Mouse (Mus musculus): ENCODE results near the gene Stat6. TPM values are rescaled to one million over a fixed set of nuclear protein-coding genes. Genes with fewer than 3 reads are reported as not detected.

The Stat6 gene
- polyA plus RNA-seq (2011; ENCODE audit: insufficient read depth, insufficient read length, low read depth, missing spikeins) = 28.2 and 32.9 TPM in 2 replicates

GRCm38 (mm10) chr10:127642772-127643552 lies at the start of gene Stat6:
TSS of gene Stat6 (plus strand) at chr10:127642986.
- Histone ChIP-seq H3K36me3 (ENCODE audit: control insufficient read depth, insufficient read depth, low read length, poor library complexity, severe bottlenecking) (no peaks in the 10 kb centered on the region), H3K4me3 (ENCODE audit: low read depth, low read length) (peak within 1 kb of the TSS; percentile 81), H3K27ac (ENCODE audit: insufficient read depth, low read length) (peak within 1 kb of the TSS; percentile 5; the same call in 1 of the 2 replicates), H3K9me3 (replicated peaks; ENCODE audit: control insufficient read depth, insufficient read depth, low read length, poor library complexity, severe bottlenecking) (no peaks in the 10 kb centered on the region), H3K9ac (ENCODE audit: low read depth, poor library complexity, severe bottlenecking) (peak within 1 kb of the TSS; percentile 72), H3K4me1 (ENCODE audit: control insufficient read depth, insufficient read depth, low read length) (peaks cover 3% of the 10 kb centered on the region), H3K27me3 (ENCODE audit: control insufficient read depth, insufficient read depth, low read length, poor library complexity, severe bottlenecking) (no peaks in the 10 kb centered on the region)
- TF ChIP-seq CTCF (IDR thresholded peaks at IDR 0.05; ENCODE audit: low read depth, low read length) = no peak
- TF ChIP-seq EP300 (IDR thresholded peaks at IDR 0.05; ENCODE audit: insufficient read depth, low read depth, low read length) = no peak

- Histone ChIP-seq H3K9me3 (replicated peaks; ENCODE audit: control insufficient read depth, insufficient read depth, low read length, poor library complexity, severe bottlenecking) (no peaks in the 10 kb centered on the region), H3K27me3 (ENCODE audit: control insufficient read depth, insufficient read depth, low read length, poor library complexity, severe bottlenecking) (no peaks in the 10 kb centered on the region), H3K4me1 (ENCODE audit: control insufficient read depth, insufficient read depth, low read length) (peaks cover 14% of the 10 kb centered on the region), H3K36me3 (ENCODE audit: control insufficient read depth, insufficient read depth, low read length, poor library complexity, severe bottlenecking) (no peaks in the 10 kb centered on the region), H3K9ac (ENCODE audit: low read depth, poor library complexity, severe bottlenecking) (no peak overlapping the region), H3K27ac (ENCODE audit: insufficient read depth, low read length) (no peak overlapping the region), H3K4me3 (ENCODE audit: low read depth, low read length) (no peak overlapping the region)
- TF ChIP-seq POLR2A (IDR thresholded peaks at IDR 0.05; ENCODE audit: insufficient read depth, low read length) = no peak
- no peak for TF ChIP-seq CTCF (IDR thresholded peaks at IDR 0.05; ENCODE audit: low read depth, low read length)
- no peak for TF ChIP-seq EP300 (IDR thresholded peaks at IDR 0.05; ENCODE audit: insufficient read depth, low read depth, low read length)
These were observed 48.4 kb upstream of the Stat6 start for GRCm38 (mm10) chr10:127594405-127594804.

GRCm38 (mm10) chr10:127594930-127595715 lies 47.7 kb upstream of the Stat6 start:
- Histone ChIP-seq H3K4me3 (ENCODE audit: low read depth, low read length) (no peak overlapping the region), H3K4me1 (ENCODE audit: control insufficient read depth, insufficient read depth, low read length) (peaks cover 11% of the 10 kb centered on the region), H3K9ac (ENCODE audit: low read depth, poor library complexity, severe bottlenecking) (no peak overlapping the region), H3K9me3 (replicated peaks; ENCODE audit: control insufficient read depth, insufficient read depth, low read length, poor library complexity, severe bottlenecking) (no peaks in the 10 kb centered on the region), H3K27me3 (ENCODE audit: control insufficient read depth, insufficient read depth, low read length, poor library complexity, severe bottlenecking) (no peaks in the 10 kb centered on the region), H3K27ac (ENCODE audit: insufficient read depth, low read length) (no peak overlapping the region), H3K36me3 (ENCODE audit: control insufficient read depth, insufficient read depth, low read length, poor library complexity, severe bottlenecking) (no peaks in the 10 kb centered on the region)
- TF ChIP-seq CTCF (IDR thresholded peaks at IDR 0.05; ENCODE audit: low read depth, low read length) = no peak
- TF ChIP-seq POLR2A (IDR thresholded peaks at IDR 0.05; ENCODE audit: insufficient read depth, low read length) = no peak
- no peak for TF ChIP-seq EP300 (IDR thresholded peaks at IDR 0.05; ENCODE audit: insufficient read depth, low read depth, low read length)

- Histone ChIP-seq H3K36me3 (ENCODE audit: control insufficient read depth, insufficient read depth, low read length, poor library complexity, severe bottlenecking) (no peaks in the 10 kb centered on the region), H3K4me1 (ENCODE audit: control insufficient read depth, insufficient read depth, low read length) (peaks cover 9% of the 10 kb centered on the region), H3K27ac (ENCODE audit: insufficient read depth, low read length) (no peak overlapping the region), H3K4me3 (ENCODE audit: low read depth, low read length) (no peak overlapping the region), H3K27me3 (ENCODE audit: control insufficient read depth, insufficient read depth, low read length, poor library complexity, severe bottlenecking) (no peaks in the 10 kb centered on the region), H3K9me3 (replicated peaks; ENCODE audit: control insufficient read depth, insufficient read depth, low read length, poor library complexity, severe bottlenecking) (no peaks in the 10 kb centered on the region), H3K9ac (ENCODE audit: low read depth, poor library complexity, severe bottlenecking) (no peak overlapping the region)
- no peak for TF ChIP-seq EP300 (IDR thresholded peaks at IDR 0.05; ENCODE audit: insufficient read depth, low read depth, low read length)
- no peak for TF ChIP-seq CTCF (IDR thresholded peaks at IDR 0.05; ENCODE audit: low read depth, low read length)
- no peak for TF ChIP-seq POLR2A (IDR thresholded peaks at IDR 0.05; ENCODE audit: insufficient read depth, low read length)
These were observed 46.4 kb upstream of the Stat6 start for GRCm38 (mm10) chr10:127596321-127596941.

- H3K4me3 ChIP-seq (ENCODE audit: low read depth, low read length) = no peak overlapping the region
These were observed 45.4 kb upstream of the Stat6 start for GRCm38 (mm10) chr10:127597311-127597901.

More at GRCm38 (mm10) chr10:127597311-127597901, 45.4 kb upstream of the Stat6 start:
- Histone ChIP-seq H3K27me3 (ENCODE audit: control insufficient read depth, insufficient read depth, low read length, poor library complexity, severe bottlenecking) (no peaks in the 10 kb centered on the region), H3K9ac (ENCODE audit: low read depth, poor library complexity, severe bottlenecking) (no peak overlapping the region), H3K36me3 (ENCODE audit: control insufficient read depth, insufficient read depth, low read length, poor library complexity, severe bottlenecking) (no peaks in the 10 kb centered on the region), H3K4me1 (ENCODE audit: control insufficient read depth, insufficient read depth, low read length) (peaks cover 4% of the 10 kb centered on the region), H3K27ac (ENCODE audit: insufficient read depth, low read length) (no peak overlapping the region), H3K9me3 (replicated peaks; ENCODE audit: control insufficient read depth, insufficient read depth, low read length, poor library complexity, severe bottlenecking) (no peaks in the 10 kb centered on the region)
- TF ChIP-seq CTCF (IDR thresholded peaks at IDR 0.05; ENCODE audit: low read depth, low read length) (no peak), POLR2A (IDR thresholded peaks at IDR 0.05; ENCODE audit: insufficient read depth, low read length) (no peak), EP300 (IDR thresholded peaks at IDR 0.05; ENCODE audit: insufficient read depth, low read depth, low read length) (no peak)

Data from ES-Bruce4 (cell line).